Mouse (Mus musculus): ENCODE results near the gene Vmn1r224. TPM values are rescaled to one million over a fixed set of nuclear protein-coding genes. Genes with fewer than 3 reads are reported as not detected.

Vmn1r224 gene
- polyA plus RNA-seq (2014; fragmentation: Nextera tagmentation; extraction: Ambion mirVana) = not detected in 2 replicates

DNA sequence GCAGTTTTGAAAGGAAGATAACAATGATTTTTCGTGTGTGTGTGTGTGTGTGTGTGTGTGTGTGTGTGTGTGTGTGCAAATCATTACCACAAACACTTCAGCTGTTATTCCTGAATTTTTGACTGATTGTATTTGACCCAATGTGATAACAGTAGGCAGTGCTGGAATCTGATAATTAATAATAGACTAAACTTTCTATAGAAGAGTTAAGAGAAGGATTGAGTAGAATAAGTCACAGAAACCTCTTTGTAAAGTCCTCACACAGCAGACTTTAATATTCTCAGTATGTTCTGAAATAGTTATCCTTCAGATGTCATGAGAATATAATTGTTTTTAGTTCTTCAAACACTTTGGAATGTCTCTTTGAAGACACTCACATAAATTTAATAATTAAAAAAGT, at the start of gene Vmn1r224:
Gene Vmn1r224 (plus strand): TSS at position 301 of the 400 bp plus-strand sequence.
- ATAC-seq (ENCODE audit: low FRiP score) (no peak), DNase-seq (ENCODE audit: low spot score, missing footprints) (no peak)
- Histone ChIP-seq H3K4me3 (ENCODE audit: low read depth, low read length) (no peak within 1 kb of the TSS), H3K9me3 (ENCODE audit: control insufficient read depth, low read length) (peaks cover 8% of the 10 kb centered on the region; the same call in 1 of the 2 replicates), H3K4me2 (no peak within 1 kb of the TSS), H3K27me3 (ENCODE audit: control insufficient read depth, insufficient read depth, low read length) (no peaks in the 10 kb centered on the region), H3K4me1 (ENCODE audit: control insufficient read depth, insufficient read depth, low read length) (no peaks in the 10 kb centered on the region), H3K36me3 (ENCODE audit: control insufficient read depth, insufficient read depth, low read length) (no peaks in the 10 kb centered on the region), H3K27ac (ENCODE audit: low read depth, low read length) (no peak within 1 kb of the TSS), H3K9ac (ENCODE audit: low read length) (no peak within 1 kb of the TSS)
- 32% methylated on average over 1 of the region's 1 CpGs for WGBS

- WGBS = 41% methylated on average over 2 of the region's 2 CpGs
Observed at GRCm38 (mm10) chr17:20399105-20399504, 14.8 kb upstream of the Vmn1r224 start.

GRCm38 (mm10) chr17:20439263-20439662, 25.3 kb downstream of the Vmn1r224 start:
- Histone ChIP-seq H3K9me3 (ENCODE audit: control insufficient read depth, low read length) (no peaks in the 10 kb centered on the region; the same call in 1 of the 2 replicates), H3K27ac (ENCODE audit: low read depth, low read length) (no peak overlapping the region), H3K4me2 (no peak overlapping the region), H3K27me3 (ENCODE audit: control insufficient read depth, insufficient read depth, low read length) (no peaks in the 10 kb centered on the region), H3K4me1 (ENCODE audit: control insufficient read depth, insufficient read depth, low read length) (no peaks in the 10 kb centered on the region), H3K4me3 (ENCODE audit: low read depth, low read length) (no peak overlapping the region), H3K36me3 (ENCODE audit: control insufficient read depth, insufficient read depth, low read length) (no peaks in the 10 kb centered on the region), H3K9ac (ENCODE audit: low read length) (no peak overlapping the region)
- ATAC-seq (ENCODE audit: low FRiP score) = no peak
- no peak for DNase-seq (ENCODE audit: low spot score, missing footprints)

More at GRCm38 (mm10) chr17:20399105-20399504, 14.8 kb upstream of the Vmn1r224 start:
- H3K4me3 ChIP-seq (ENCODE audit: low read depth, low read length) = no peak overlapping the region
- no peak for ATAC-seq (ENCODE audit: low FRiP score)
- H3K9ac ChIP-seq (ENCODE audit: low read length) = no peak overlapping the region
- no peak for DNase-seq (ENCODE audit: low spot score, missing footprints)
- no peaks in the 10 kb centered on the region for H3K4me1 ChIP-seq (ENCODE audit: control insufficient read depth, insufficient read depth, low read length)
- H3K9me3 ChIP-seq (ENCODE audit: control insufficient read depth, low read length) = peaks cover 15% of the 10 kb centered on the region
- no peaks in the 10 kb centered on the region for H3K36me3 ChIP-seq (ENCODE audit: control insufficient read depth, insufficient read depth, low read length)
- no peak overlapping the region for H3K27ac ChIP-seq (ENCODE audit: low read depth, low read length)
- no peaks in the 10 kb centered on the region for H3K27me3 ChIP-seq (ENCODE audit: control insufficient read depth, insufficient read depth, low read length)
- no peak overlapping the region for H3K4me2 ChIP-seq

DNA sequence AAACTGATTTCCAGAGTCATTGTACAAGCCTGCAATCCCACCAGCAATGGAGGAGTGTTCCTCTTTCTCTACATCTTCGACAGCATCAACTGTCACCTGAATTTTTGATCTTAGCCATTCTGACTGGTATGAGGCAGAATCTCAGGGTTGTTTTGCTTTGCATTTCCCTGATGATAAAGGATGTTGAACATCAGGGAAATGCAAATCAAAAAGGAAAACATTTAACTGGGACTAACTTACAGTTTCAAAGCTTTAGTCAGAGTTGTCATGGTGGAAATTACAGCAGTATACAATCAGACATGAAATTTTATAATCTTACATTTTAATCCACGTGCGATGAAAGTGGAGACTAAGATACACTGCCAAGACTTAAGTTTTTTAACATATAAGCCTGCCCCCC, 59.4 kb downstream of the Vmn1r224 start:
- no peaks in the 10 kb centered on the region for H3K36me3 ChIP-seq (ENCODE audit: control insufficient read depth, insufficient read depth, low read length)
- WGBS = 71% methylated on average over 3 of the region's 3 CpGs
- ATAC-seq (ENCODE audit: low FRiP score) (no peak), DNase-seq (ENCODE audit: low spot score, missing footprints) (no peak)
- H3K27ac ChIP-seq (ENCODE audit: low read depth, low read length) = no peak overlapping the region
- no peaks in the 10 kb centered on the region for H3K27me3 ChIP-seq (ENCODE audit: control insufficient read depth, insufficient read depth, low read length)
- no peaks in the 10 kb centered on the region for H3K4me1 ChIP-seq (ENCODE audit: control insufficient read depth, insufficient read depth, low read length)
- no peak overlapping the region for H3K9ac ChIP-seq (ENCODE audit: low read length)
- H3K9me3 ChIP-seq (ENCODE audit: control insufficient read depth, low read length) = peaks cover 3% of the 10 kb centered on the region; the same call in 1 of the 2 replicates
- no peak overlapping the region for H3K4me2 ChIP-seq
- H3K4me3 ChIP-seq (ENCODE audit: low read depth, low read length) = no peak overlapping the region

Other genes with a start within 250 kb of the Vmn1r224 start
- gene Fpr-rs6, start 231.0 kb upstream of the Vmn1r224 start, polyA plus RNA-seq (2014; fragmentation: Nextera tagmentation; extraction: Ambion mirVana) = not detected in 2 replicates
- gene Vmn2r105, start 179.1 kb upstream of the Vmn1r224 start, polyA plus RNA-seq (2014; fragmentation: Nextera tagmentation; extraction: Ambion mirVana) = not detected in 2 replicates
- gene Vmn2r106, start 128.6 kb upstream of the Vmn1r224 start, polyA plus RNA-seq (2014; fragmentation: Nextera tagmentation; extraction: Ambion mirVana) = not detected in 2 replicates
- gene Vmn2r107, start 68.9 kb upstream of the Vmn1r224 start, polyA plus RNA-seq (2014; fragmentation: Nextera tagmentation; extraction: Ambion mirVana) = not detected in 2 replicates
- gene Vmn2r108, start 67.2 kb downstream of the Vmn1r224 start, polyA plus RNA-seq (2014; fragmentation: Nextera tagmentation; extraction: Ambion mirVana) = not detected in 2 replicates
- gene Vmn1r225, start 84.0 kb downstream of the Vmn1r224 start, polyA plus RNA-seq (2014; fragmentation: Nextera tagmentation; extraction: Ambion mirVana) = not detected in 2 replicates
- gene Vmn2r109, start 150.6 kb downstream of the Vmn1r224 start, polyA plus RNA-seq (2014; fragmentation: Nextera tagmentation; extraction: Ambion mirVana) = not detected in 2 replicates
- 0.04 and 0.07 TPM in 2 replicates for gene Vmn2r110, start 182.3 kb downstream of the Vmn1r224 start, polyA plus RNA-seq (2014; fragmentation: Nextera tagmentation; extraction: Ambion mirVana)
- not detected in 2 replicates for gene Fpr-rs3, start 210.7 kb downstream of the Vmn1r224 start, polyA plus RNA-seq (2014; fragmentation: Nextera tagmentation; extraction: Ambion mirVana)